Comparison of ENCODE assay signal across 15 mouse cellular contexts in the genomic region with DNA sequence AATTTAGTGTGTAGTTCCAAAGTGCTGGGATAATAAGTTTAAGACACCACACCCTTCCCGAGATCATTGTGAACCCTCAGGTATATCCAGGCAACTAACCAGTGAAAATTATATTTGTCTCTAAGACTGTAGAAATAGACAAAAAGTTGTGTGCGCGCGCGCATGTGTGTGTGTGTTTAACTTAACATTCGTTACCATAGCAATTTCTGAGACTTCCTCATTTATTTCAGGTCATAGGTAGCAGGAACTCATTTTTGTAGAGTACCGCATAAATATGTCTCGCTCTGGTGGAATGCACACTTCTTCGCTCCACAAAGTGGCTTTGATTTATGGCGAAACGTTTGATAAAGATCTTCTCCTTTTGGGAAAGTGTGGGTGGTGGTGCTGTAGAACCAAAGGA.
DNase-seq lines count a peak whose midpoint lies in the region; ATAC-seq lines count a peak whose summit lies in the region.
"Had no signal": no experiment of that assay in that cellular context is flagged by ENCODE, and none has a peak within 500 bp of the region (broad histone marks: within the 10 kb centered on the region; RNA-seq: fewer than 3 reads in every experiment).

No protein-coding gene starts in this region.

- peak; percentile 29 to 53 for DNase-seq in spleen, postnatal 36 days (ENCODE audit: low spot score in 2 of 2)
- DNase-seq in spleen, adult 12 weeks (ENCODE audit: low spot score): no peak
- DNase-seq in adrenal gland, adult 8-10 months: no peak
- DNase-seq: cerebellum, adult 9-11 months; forebrain, postnatal 0 days; heart, postnatal 36 days; kidney, postnatal 4 days; lung, adult 18-20 months; midbrain, embryonic 14.5 days; right cerebral cortex, postnatal 25 days had no signal

- peak; percentile 63 for ATAC-seq in CD4-positive, CD25-positive, alpha-beta regulatory T cell, adult 4 months
- peak; percentile 63 for ATAC-seq in granulocyte monocyte progenitor cell, adult 5-6 weeks (replicated peaks; ENCODE audit: poor library complexity, severe bottlenecking)
- ATAC-seq in neutrophil, adult 5-6 weeks (ENCODE audit: extremely low read depth, insufficient number of reproducible peaks, low FRiP score, poor library complexity, severe bottlenecking): peak; percentile 97
- ATAC-seq in erythroblast, adult 5-6 weeks (replicated peaks; ENCODE audit: low FRiP score, poor library complexity, severe bottlenecking): no peak
- ATAC-seq: forebrain, postnatal 0 days; intestine, embryonic 16.5 days had no signal

Comparison
In these comparisons a context has a peak if more than half of its experiments do, and no peak if none do; other contexts are left out.
1. DNase-seq: peak in spleen, postnatal 36 days (2 of 2); none in spleen, adult 12 weeks (single experiment) and adrenal gland, adult 8-10 months (single experiment).